Mouse (Mus musculus): ENCODE data around the gene Htra3. TPM values are rescaled to one million over a fixed set of nuclear protein-coding genes. Genes with fewer than 3 reads are reported as not detected.

Htra3 gene
- polyA plus RNA-seq, 1 experiment from 2014 or later = 22.4 TPM

- ATAC-seq (replicated peaks; ENCODE audit: low FRiP score, low read depth) = peak; percentile 14; the same call in 1 of the 2 replicates
- TF ChIP-seq CTCF (IDR thresholded peaks at IDR 0.05; ENCODE audit: low read depth) = no peak
These were observed 9.2 kb downstream of the Htra3 start for GRCm38 (mm10) chr5:35670412-35670801.

GRCm38 (mm10) chr5:35669747-35670411 is 9.7 kb downstream of the Htra3 start:
- peak overlapping the region; percentile 70 for H3K27ac ChIP-seq
- H3K36me3 ChIP-seq (ENCODE audit: insufficient read depth, low read length) = no peaks in the 10 kb centered on the region
- no peak for TF ChIP-seq CTCF (IDR thresholded peaks at IDR 0.05; ENCODE audit: low read depth)
- H3K27me3 ChIP-seq (ENCODE audit: insufficient read depth, low read length) = no peaks in the 10 kb centered on the region
- no peak overlapping the region for H3K4me2 ChIP-seq (ENCODE audit: low read length)
- no peaks in the 10 kb centered on the region for H3K9me3 ChIP-seq (replicated peaks; ENCODE audit: low read length)
- H3K9ac ChIP-seq (ENCODE audit: low read depth, low read length) = no peak overlapping the region
- peaks cover 34% of the 10 kb centered on the region for H3K4me1 ChIP-seq (replicated peaks; ENCODE audit: insufficient read depth, low read length)
- ATAC-seq (replicated peaks; ENCODE audit: low FRiP score, low read depth) (peak; percentile 19; the same call in 1 of the 2 replicates), DNase-seq (ENCODE audit: low spot score) (peak; percentile 84)
- H3K4me3 ChIP-seq (replicated peaks; ENCODE audit: low read depth, low read length) = no peak overlapping the region
- 17% methylated on average over 11 of the region's 11 CpGs for WGBS

More at GRCm38 (mm10) chr5:35670412-35670801, 9.2 kb downstream of the Htra3 start:
- 40% methylated on average over 6 of the region's 6 CpGs for WGBS
- Histone ChIP-seq H3K27me3 (ENCODE audit: insufficient read depth, low read length) (no peaks in the 10 kb centered on the region), H3K4me2 (ENCODE audit: low read length) (no peak overlapping the region), H3K4me1 (replicated peaks; ENCODE audit: insufficient read depth, low read length) (peaks cover 34% of the 10 kb centered on the region), H3K4me3 (replicated peaks; ENCODE audit: low read depth, low read length) (no peak overlapping the region), H3K9me3 (replicated peaks; ENCODE audit: low read length) (no peaks in the 10 kb centered on the region), H3K27ac (peak overlapping the region; percentile 70), H3K9ac (ENCODE audit: low read depth, low read length) (no peak overlapping the region), H3K36me3 (ENCODE audit: insufficient read depth, low read length) (no peaks in the 10 kb centered on the region)
- peak; percentile 66 for DNase-seq (ENCODE audit: low spot score)

- Histone ChIP-seq H3K4me2 (ENCODE audit: low read length) (no peak overlapping the region), H3K9ac (ENCODE audit: low read depth, low read length) (no peak overlapping the region), H3K4me1 (replicated peaks; ENCODE audit: insufficient read depth, low read length) (peaks cover 16% of the 10 kb centered on the region; the same call in 1 of the 2 replicates), H3K36me3 (ENCODE audit: insufficient read depth, low read length) (no peaks in the 10 kb centered on the region), H3K4me3 (replicated peaks; ENCODE audit: low read depth, low read length) (no peak overlapping the region), H3K9me3 (replicated peaks; ENCODE audit: low read length) (no peaks in the 10 kb centered on the region), H3K27me3 (ENCODE audit: insufficient read depth, low read length) (no peaks in the 10 kb centered on the region), H3K27ac (no peak overlapping the region)
- DNase-seq (ENCODE audit: low spot score) = no peak
- TF ChIP-seq CTCF (IDR thresholded peaks at IDR 0.05; ENCODE audit: low read depth) = no peak
- no peak for ATAC-seq (replicated peaks; ENCODE audit: low FRiP score, low read depth)
- WGBS = 92% methylated on average over 7 of the region's 7 CpGs
These were observed 13.4 kb downstream of the Htra3 start for GRCm38 (mm10) chr5:35666152-35666551.

GRCm38 (mm10) chr5:35662021-35662545 is 17.5 kb downstream of the Htra3 start:
- Histone ChIP-seq H3K27me3 (ENCODE audit: insufficient read depth, low read length) (no peaks in the 10 kb centered on the region), H3K36me3 (ENCODE audit: insufficient read depth, low read length) (no peaks in the 10 kb centered on the region), H3K4me1 (replicated peaks; ENCODE audit: insufficient read depth, low read length) (no peaks in the 10 kb centered on the region), H3K27ac (no peak overlapping the region), H3K9me3 (replicated peaks; ENCODE audit: low read length) (no peaks in the 10 kb centered on the region), H3K4me3 (replicated peaks; ENCODE audit: low read depth, low read length) (no peak overlapping the region), H3K4me2 (ENCODE audit: low read length) (no peak overlapping the region), H3K9ac (ENCODE audit: low read depth, low read length) (no peak overlapping the region)
- 69% methylated on average over 9 of the region's 9 CpGs for WGBS
- DNase-seq (ENCODE audit: low spot score) (no peak), ATAC-seq (replicated peaks; ENCODE audit: low FRiP score, low read depth) (no peak)
- no peak for TF ChIP-seq CTCF (IDR thresholded peaks at IDR 0.05; ENCODE audit: low read depth)

GRCm38 (mm10) chr5:35661210-35661609 is 18.4 kb downstream of the Htra3 start:
- H3K4me3 ChIP-seq (replicated peaks; ENCODE audit: low read depth, low read length) = no peak overlapping the region
- WGBS = 43% methylated on average over 6 of the region's 6 CpGs
- no peak overlapping the region for H3K27ac ChIP-seq
- no peak for TF ChIP-seq CTCF (IDR thresholded peaks at IDR 0.05; ENCODE audit: low read depth)
- DNase-seq (ENCODE audit: low spot score) (peak; percentile 23), ATAC-seq (replicated peaks; ENCODE audit: low FRiP score, low read depth) (no peak)
- H3K4me2 ChIP-seq (ENCODE audit: low read length) = no peak overlapping the region
- H3K9ac ChIP-seq (ENCODE audit: low read depth, low read length) = no peak overlapping the region
- no peaks in the 10 kb centered on the region for H3K4me1 ChIP-seq (replicated peaks; ENCODE audit: insufficient read depth, low read length)
- H3K9me3 ChIP-seq (replicated peaks; ENCODE audit: low read length) = no peaks in the 10 kb centered on the region
- no peaks in the 10 kb centered on the region for H3K36me3 ChIP-seq (ENCODE audit: insufficient read depth, low read length)
- H3K27me3 ChIP-seq (ENCODE audit: insufficient read depth, low read length) = no peaks in the 10 kb centered on the region

- no peak overlapping the region for H3K9ac ChIP-seq (ENCODE audit: low read depth, low read length)
- H3K4me1 ChIP-seq (replicated peaks; ENCODE audit: insufficient read depth, low read length) = no peaks in the 10 kb centered on the region
- H3K27me3 ChIP-seq (ENCODE audit: insufficient read depth, low read length) = no peaks in the 10 kb centered on the region
- no peaks in the 10 kb centered on the region for H3K36me3 ChIP-seq (ENCODE audit: insufficient read depth, low read length)
- H3K27ac ChIP-seq = no peak overlapping the region
- no peak overlapping the region for H3K4me2 ChIP-seq (ENCODE audit: low read length)
- DNase-seq (ENCODE audit: low spot score) = no peak
- TF ChIP-seq CTCF (IDR thresholded peaks at IDR 0.05; ENCODE audit: low read depth) = no peak
- WGBS = 60% methylated on average over 3 of the region's 3 CpGs
- no peak for ATAC-seq (replicated peaks; ENCODE audit: low FRiP score, low read depth)
- H3K4me3 ChIP-seq (replicated peaks; ENCODE audit: low read depth, low read length) = no peak overlapping the region
- H3K9me3 ChIP-seq (replicated peaks; ENCODE audit: low read length) = no peaks in the 10 kb centered on the region
These were observed 20.1 kb downstream of the Htra3 start for GRCm38 (mm10) chr5:35659503-35659902.

All from kidney, postnatal 0 days (tissue).